Mouse (Mus musculus): ENCODE results near the gene Gjc2.

- TF ChIP-seq GATA1 (IDR thresholded peaks at IDR 0.05; ENCODE audit: borderline replicate concordance, low read length) (no peak), FLI1 (IDR thresholded peaks at IDR 0.05; ENCODE audit: low read length) (no peak)
These were observed 13.2 kb upstream of the Gjc2 start for GRCm38 (mm10) chr11:59196230-59196629.

All from megakaryocyte, embryonic 14.5 days (primary cell).